Mouse (Mus musculus) left cerebral cortex, postnatal 10 days (tissue): Measurements from ENCODE around the gene Chst15. TPM values are rescaled to one million over a fixed set of nuclear protein-coding genes. Genes with fewer than 3 reads are reported as not detected.

ENCODE experiments used
- DNase-seq, 2 experiments: peaks; one replicate each; pipeline ENCODE4 v3.0.0; 2021 to 2022; ENCODE audit warnings: low spot score in 2 of 2, mixed read lengths in 1 of 2; ENCODE audit errors: extremely low spot score in 1 of 2
- intact Hi-C: fragments of 180-260 bp; cut with DNase I; formaldehyde crosslinking; loops from one replicate; pipeline ENCODE4 v1.15.1; 2025
- total RNA-seq, 2 experiments: library from RNA; stranded (reverse); gene quantifications; 2 replicates each; pipeline ENCODE4 v1.2.3; 2021

Gene Chst15
- total RNA-seq, 2 experiments from 2014 or later = 31.3 to 37.3 TPM

DNA sequence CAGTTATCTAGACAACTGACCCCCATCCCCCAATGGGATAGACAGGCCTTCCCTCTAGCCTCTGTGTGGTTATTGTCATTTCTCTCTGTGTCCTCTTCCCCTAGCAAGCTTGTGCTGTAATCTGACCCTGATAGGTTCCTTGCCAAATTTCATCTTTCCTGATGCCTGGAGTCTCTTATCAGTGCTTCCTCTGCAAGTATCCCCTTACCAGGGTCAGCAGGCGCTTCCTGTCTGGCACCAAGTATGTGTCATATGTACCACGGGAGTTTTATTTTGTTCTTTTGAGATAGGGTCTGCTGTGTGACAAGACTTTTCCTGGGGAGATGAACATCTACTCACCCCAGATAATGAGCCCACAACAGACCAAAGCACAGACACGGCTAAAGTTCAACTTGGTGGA is 38.4 kb downstream of the Chst15 start:
- intact Hi-C loops = no loop called here
- no peak for DNase-seq

GRCm38 (mm10) chr7:132276287-132276686 is 40.7 kb downstream of the Chst15 start:
- intact Hi-C loops = no loop called here
- no peak for DNase-seq

DNA sequence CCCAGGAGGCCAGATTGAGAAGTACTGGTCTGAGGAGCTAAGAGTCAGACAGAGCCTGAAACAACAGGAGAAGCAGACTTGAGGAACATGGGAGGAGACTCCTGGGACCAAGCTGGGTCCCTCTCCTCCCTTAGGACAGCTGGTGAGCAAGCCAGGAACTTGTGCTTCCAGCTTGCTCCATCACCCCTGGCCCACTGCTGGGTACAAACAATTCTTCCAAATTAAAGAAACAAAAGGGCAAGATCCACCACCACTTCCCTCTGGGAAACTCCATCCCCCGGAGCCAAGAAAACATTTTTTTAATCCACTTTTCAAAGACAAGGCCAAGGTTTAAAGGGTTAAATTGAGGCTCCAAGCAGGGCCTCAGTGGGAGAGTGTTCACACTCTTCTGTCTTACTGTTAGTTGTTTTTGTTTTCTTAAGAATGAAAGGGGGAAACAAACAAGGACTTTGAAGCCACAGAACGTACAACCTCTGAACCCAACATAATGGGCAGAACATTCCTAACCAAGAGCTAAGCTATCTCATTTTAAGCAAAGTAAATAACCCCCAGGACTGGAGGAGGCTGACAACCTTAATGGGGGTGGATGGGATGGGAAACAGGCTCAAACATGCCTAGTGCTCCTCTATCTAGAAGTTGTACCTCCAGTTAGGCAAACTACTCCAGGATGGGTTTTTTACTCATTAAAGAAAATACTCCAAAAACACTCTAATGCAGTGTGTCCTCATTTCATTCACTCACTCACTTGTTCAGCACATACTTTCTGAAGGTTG is 43.1 kb downstream of the Chst15 start:
- intact Hi-C loops = no loop called here
- no peak for DNase-seq

- intact Hi-C loops = no loop called here
- no peak for DNase-seq
Measured at GRCm38 (mm10) chr7:132272984-132273383, 44.0 kb downstream of the Chst15 start.

GRCm38 (mm10) chr7:132270364-132270763 is 46.7 kb downstream of the Chst15 start:
- no peak for DNase-seq
- intact Hi-C loops = no loop called here

DNA sequence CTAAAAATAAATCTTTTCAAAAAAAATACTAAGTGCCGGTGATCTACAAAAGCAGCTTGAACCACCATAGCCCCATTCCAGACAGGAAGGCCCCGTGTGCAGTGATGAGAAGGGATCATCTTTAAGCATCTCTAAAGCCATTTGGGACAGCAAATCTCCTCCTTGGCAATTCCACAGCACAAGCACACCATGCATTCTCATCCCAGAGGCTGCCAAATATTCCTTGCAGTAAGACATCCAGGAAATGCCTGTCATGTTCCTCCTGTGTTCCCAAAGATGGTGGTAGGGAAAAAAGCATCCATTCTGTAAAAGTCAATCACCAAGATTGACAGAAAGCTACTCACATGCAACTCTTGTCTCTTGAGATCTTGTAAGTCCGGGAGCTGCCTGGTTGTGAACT is 47.4 kb downstream of the Chst15 start:
- intact Hi-C loops = no loop called here

DNA sequence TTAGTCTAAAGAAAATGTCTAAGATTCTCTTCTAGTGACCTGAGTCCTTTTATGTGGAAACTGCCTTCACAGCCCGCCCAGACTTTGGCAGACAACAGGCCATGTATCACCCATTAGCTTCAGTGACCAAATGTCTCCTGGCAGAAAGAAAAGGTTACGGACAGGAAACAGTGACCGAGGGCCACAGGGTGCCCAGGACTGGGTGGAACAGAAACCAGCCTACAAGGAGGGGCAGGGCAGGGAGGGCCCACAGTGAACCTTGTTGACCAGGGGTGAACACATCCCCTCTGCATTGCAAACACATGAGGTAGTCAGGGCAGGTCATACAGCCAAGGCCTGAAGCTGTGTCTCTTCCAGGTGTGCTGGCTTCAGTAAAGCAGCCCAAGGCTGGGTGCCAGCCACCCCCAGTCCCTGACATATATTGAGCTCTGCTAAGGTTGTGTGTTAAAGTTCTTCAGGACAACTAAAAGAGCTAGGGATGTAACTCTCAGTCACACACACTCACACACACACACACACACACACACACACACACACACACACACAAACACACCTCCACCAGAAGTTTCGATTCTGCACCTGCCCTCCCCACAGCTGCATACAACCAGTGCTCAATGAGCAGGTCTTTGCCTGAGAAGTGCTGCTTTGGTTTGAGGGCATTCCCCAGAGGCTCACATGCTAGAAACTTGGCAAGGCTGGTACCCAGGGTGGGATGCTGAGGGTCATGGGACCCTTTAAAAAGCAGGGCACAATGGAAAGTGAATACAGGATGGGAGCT is 49.1 kb downstream of the Chst15 start:
- intact Hi-C loops = no loop called here
- no peak for DNase-seq

More for the DNA sequence above, 47.4 kb downstream of the Chst15 start:
- DNase-seq = no peak

DNA sequence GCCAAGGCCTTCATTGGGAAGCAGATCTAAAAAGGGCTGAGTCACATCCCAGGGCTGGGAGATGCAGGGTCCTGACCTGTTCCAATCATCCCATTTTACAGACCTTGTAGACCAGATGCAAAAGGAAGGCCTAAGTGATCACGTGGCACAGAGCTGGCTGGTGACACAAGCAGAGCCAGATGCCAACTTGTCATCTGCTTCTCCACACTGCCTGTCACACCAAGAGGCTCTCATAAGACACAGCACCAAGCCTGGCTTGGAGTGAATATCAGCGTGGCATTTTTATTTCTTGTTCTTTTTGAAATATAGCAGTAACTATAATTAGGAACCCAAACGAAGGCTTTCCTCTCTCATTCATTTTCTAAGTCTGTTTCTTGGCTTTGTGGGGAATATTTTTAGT is 52.3 kb downstream of the Chst15 start:
- intact Hi-C loops = no loop called here
- DNase-seq = peak in 1 of 2 experiments; percentile 64

GRCm38 (mm10) chr7:132263186-132263585 is 53.8 kb downstream of the Chst15 start:
- intact Hi-C loops = no loop called here
- no peak for DNase-seq

DNA sequence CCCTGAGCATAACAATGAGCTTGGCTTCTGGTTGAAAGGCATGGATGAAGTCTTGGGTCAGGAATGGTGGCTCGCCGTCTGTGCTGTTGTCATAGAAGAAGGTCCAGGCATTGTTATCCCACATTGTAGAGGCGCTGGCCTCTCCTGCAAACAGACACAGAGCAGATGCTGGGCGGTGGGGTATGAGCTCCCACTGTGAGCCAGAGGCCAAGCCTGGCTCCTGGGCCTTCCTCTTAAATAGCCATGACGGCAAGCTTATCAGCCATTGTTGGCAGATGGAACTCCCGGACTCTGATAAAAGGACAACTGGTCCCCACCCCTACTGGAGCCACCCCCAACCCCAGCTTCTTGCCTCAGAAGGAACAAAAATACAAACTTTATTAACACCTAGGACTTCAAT is 54.3 kb downstream of the Chst15 start:
- intact Hi-C loops = no loop called here
- no peak for DNase-seq

DNA sequence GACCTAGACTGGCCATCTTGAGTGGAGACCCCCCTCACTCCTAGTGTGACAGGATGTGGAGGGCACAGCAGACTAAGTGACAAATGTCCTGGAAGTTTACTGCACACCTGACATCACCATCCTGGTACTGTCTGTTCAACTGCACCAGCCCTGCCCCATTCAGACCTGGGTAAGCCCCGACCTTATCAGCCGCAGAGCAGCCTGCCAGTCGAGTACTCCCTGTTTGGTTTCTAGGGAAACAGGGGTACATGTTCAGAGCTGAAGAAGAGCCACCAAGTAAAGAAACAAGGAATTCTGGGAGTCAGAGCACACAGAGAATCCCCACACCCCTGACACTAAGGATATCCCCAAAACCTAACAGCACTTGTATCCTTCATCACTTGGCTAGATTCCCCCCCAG is 55.1 kb downstream of the Chst15 start:
- no peak for DNase-seq
- intact Hi-C loops = no loop called here

- peak in 1 of 2 experiments; percentile 78 for DNase-seq
- intact Hi-C loops = no loop called here
Measured at GRCm38 (mm10) chr7:132260632-132261031, 56.4 kb downstream of the Chst15 start.

- intact Hi-C loops = no loop called here
Measured at GRCm38 (mm10) chr7:132258817-132259216, 58.2 kb downstream of the Chst15 start.

GRCm38 (mm10) chr7:132258216-132258615 is 58.8 kb downstream of the Chst15 start:
- intact Hi-C loops = no loop called here
- DNase-seq = no peak

More at GRCm38 (mm10) chr7:132258817-132259216, 58.2 kb downstream of the Chst15 start:
- no peak for DNase-seq

- intact Hi-C loops = no loop called here
- peak; percentile 48 to 83 for DNase-seq
Measured at GRCm38 (mm10) chr7:132253513-132253912, 63.5 kb downstream of the Chst15 start.

GRCm38 (mm10) chr7:132253078-132253477 is 64.0 kb downstream of the Chst15 start:
- no peak for DNase-seq
- intact Hi-C loops = no loop called here

DNA sequence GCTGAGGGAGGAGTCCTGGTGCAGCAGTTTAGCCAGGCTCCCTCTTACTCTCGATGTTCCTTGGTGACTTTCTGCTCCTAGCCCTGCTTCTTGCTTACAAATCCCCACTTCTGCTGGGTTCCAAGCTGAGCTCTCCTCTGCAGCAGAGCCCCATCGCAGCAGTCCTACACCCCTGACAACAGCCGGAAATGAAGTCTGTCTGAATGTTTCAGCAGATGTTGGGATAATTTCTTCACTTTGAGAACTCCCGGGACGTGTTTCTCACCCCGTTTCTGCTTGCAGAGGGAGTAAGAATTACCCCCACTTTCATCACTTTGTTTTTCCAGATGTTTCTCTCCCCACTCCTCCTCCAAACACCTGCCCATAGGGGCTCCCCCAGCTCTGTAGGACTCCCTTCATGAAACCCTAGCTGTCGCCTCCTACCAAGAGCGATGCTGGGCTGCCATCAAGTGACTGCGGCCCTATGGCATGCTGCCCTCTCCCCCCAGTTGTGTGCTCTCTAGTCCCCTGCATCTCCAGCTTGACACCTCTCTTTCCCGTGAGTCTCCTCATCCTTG is 67.4 kb downstream of the Chst15 start:
- intact Hi-C loops = loop anchor here (5.0 kb wide), 1 partner anchor 68 kb away; the partner anchor contains the start of gene Chst15
- DNase-seq = no peak

DNA sequence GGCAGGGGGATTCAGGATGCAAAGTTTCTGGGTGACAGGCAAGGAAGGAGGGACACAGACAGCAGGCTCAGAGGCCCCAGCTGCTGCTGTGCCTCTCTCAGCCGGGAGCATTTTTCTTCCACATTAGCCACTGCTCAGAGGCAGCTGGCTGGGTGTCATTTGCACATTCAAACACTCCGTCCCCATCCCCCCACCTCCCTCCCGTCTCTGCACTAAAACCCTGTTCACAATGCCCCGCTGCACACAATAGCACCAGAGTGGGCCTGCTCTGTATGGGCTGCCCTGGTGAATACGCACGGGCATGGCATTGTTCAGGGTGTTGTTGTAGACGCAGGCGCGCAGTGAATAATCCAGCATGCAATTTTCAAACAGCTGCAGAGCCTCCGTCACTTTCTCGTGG is 69.5 kb downstream of the Chst15 start:
- DNase-seq = no peak

GRCm38 (mm10) chr7:132247091-132247490 is 69.9 kb downstream of the Chst15 start:
- no peak for DNase-seq
- intact Hi-C loops = loop anchor here (5.0 kb wide), 1 partner anchor 70 kb away; the partner anchor contains the start of gene Chst15

More for the DNA sequence above, 69.5 kb downstream of the Chst15 start:
- intact Hi-C loops = loop anchor here (5.0 kb wide), 1 partner anchor 70 kb away; the partner anchor contains the start of gene Chst15
